Mouse (Mus musculus) myocyte (in vitro differentiated cells): ENCODE results near the gene Defb47. TPM values are rescaled to one million over a fixed set of nuclear protein-coding genes. Genes with fewer than 3 reads are reported as not detected.

Experiments used
- H3K27me3 ChIP-seq: one replicate; pipeline ENCODE4 v1.6.1; 2011; ENCODE audit not compliant: control insufficient read depth, insufficient read depth, insufficient read length
- H3K36me3 ChIP-seq: one replicate; pipeline ENCODE4 v1.6.1; 2011; ENCODE audit not compliant: control insufficient read depth, insufficient read depth
- H3K4me2 ChIP-seq: one replicate; pipeline ENCODE4 v1.6.1; 2011; ENCODE audit warnings: low read depth, control low read depth
- H3K4me3 ChIP-seq: one replicate; pipeline ENCODE4 v1.5.1; 2011; ENCODE audit warnings: mild to moderate bottlenecking, control low read depth, moderate library complexity
- H3K79me2 ChIP-seq: one replicate; pipeline ENCODE4 v1.6.1; 2011; ENCODE audit not compliant: control insufficient read depth, insufficient read depth
- H3ac ChIP-seq: one replicate; pipeline ENCODE4 v1.6.1; 2011; ENCODE audit not compliant: control insufficient read depth, insufficient read length
- CEBPB ChIP-seq: IDR thresholded peaks from 2 replicates; pipeline ENCODE4 v1.6.1; 2011; ENCODE audit warnings: mild to moderate bottlenecking, moderate library complexity; ENCODE audit not compliant: poor library complexity, insufficient read depth, severe bottlenecking
- E2F4 ChIP-seq: IDR thresholded peaks from one replicate; pipeline ENCODE4 v1.6.1; 2011; ENCODE audit warnings: mild to moderate bottlenecking, control low read depth, moderate library complexity; ENCODE audit not compliant: insufficient read depth
- MAX ChIP-seq: IDR thresholded peaks from one replicate; pipeline ENCODE4 v1.6.1; 2011; ENCODE audit warnings: low read depth, mild to moderate bottlenecking, control low read depth
- MYOD1 ChIP-seq, 3 experiments: IDR thresholded peaks; one replicate each; pipeline ENCODE4 v1.6.1; 2011; ENCODE audit warnings: control low read depth in 2 of 3, low read depth in 2 of 3, mild to moderate bottlenecking in 2 of 3, moderate library complexity in 1 of 3; ENCODE audit not compliant: insufficient read length in 2 of 3, control insufficient read depth in 1 of 3
- MYOG ChIP-seq, 3 experiments: IDR thresholded peaks; one replicate each; pipeline ENCODE4 v1.6.1; 2011; ENCODE audit warnings: control low read depth in 2 of 3, low read depth in 2 of 3, mild to moderate bottlenecking in 2 of 3; ENCODE audit not compliant: insufficient read length in 2 of 3, control insufficient read depth in 1 of 3, insufficient read depth in 1 of 3
- POLR2A ChIP-seq: IDR thresholded peaks from one replicate; pipeline ENCODE4 v1.6.1; 2011; ENCODE audit warnings: low read depth, mild to moderate bottlenecking, control low read depth, moderate library complexity; ENCODE audit not compliant: insufficient read length
- POLR2AphosphoS2 ChIP-seq: IDR thresholded peaks from one replicate; pipeline ENCODE4 v1.6.1; 2011; ENCODE audit warnings: low read depth, control low read depth; ENCODE audit not compliant: insufficient read length
- REST ChIP-seq: IDR thresholded peaks from one replicate; pipeline ENCODE4 v1.6.1; 2011; ENCODE audit warnings: mild to moderate bottlenecking, control low read depth, moderate library complexity; ENCODE audit not compliant: insufficient read depth, insufficient read length
- SRF ChIP-seq: IDR thresholded peaks from one replicate; pipeline ENCODE4 v1.6.1; 2011; ENCODE audit warnings: low read depth; ENCODE audit not compliant: control insufficient read depth, insufficient read length
- TCF12 ChIP-seq: IDR thresholded peaks from one replicate; pipeline ENCODE4 v1.6.1; 2011; ENCODE audit warnings: mild to moderate bottlenecking, control low read depth; ENCODE audit not compliant: poor library complexity, insufficient read depth, severe bottlenecking
- TCF3 ChIP-seq: IDR thresholded peaks from one replicate; pipeline ENCODE4 v1.6.1; 2011; ENCODE audit warnings: low read depth, control low read depth; ENCODE audit not compliant: insufficient read length
- USF1 ChIP-seq: IDR thresholded peaks from one replicate; pipeline ENCODE4 v1.6.1; 2011; ENCODE audit warnings: low read depth, mild to moderate bottlenecking, control low read depth, moderate library complexity
- polyA plus RNA-seq: library from polyadenylated mRNA; unstranded; fragments of >200 nt; fragmentation: generic; extraction: Trizol; gene quantifications from one replicate; pipeline ENCODE4 v1.2.1, GENCODE M21; 2012; ENCODE audit warnings: missing spikeins

The Defb47 gene
- polyA plus RNA-seq, 1 experiment, result 0.26 TPM

- no peaks in the 10 kb centered on the region for H3K27me3 ChIP-seq
- H3K36me3 ChIP-seq, result no peaks in the 10 kb centered on the region
- H3K79me2 ChIP-seq, result no peaks in the 10 kb centered on the region
- H3ac ChIP-seq, result no peak overlapping the region
- TF ChIP-seq MYOD1 (IDR thresholded peaks at IDR 0.05; ENCODE audit: control insufficient read depth in 1 of 3, insufficient read length in 2 of 3, low read depth in 2 of 3) (no peak), MAX (no peak)
- no peak overlapping the region for H3K4me3 ChIP-seq
- H3K4me2 ChIP-seq, result no peak overlapping the region
Observed at GRCm38 (mm10) chr14:62975046-62975445, 22.8 kb upstream of the Defb47 start.

GRCm38 (mm10) chr14:62979815-62980214 lies 18.1 kb upstream of the Defb47 start:
- TF ChIP-seq USF1, result no peak
- TF ChIP-seq POLR2AphosphoS2, result no peak
- no peak for TF ChIP-seq TCF12
- TF ChIP-seq REST, result no peak
- no peak for TF ChIP-seq MYOD1 (IDR thresholded peaks at IDR 0.05; ENCODE audit: control insufficient read depth in 1 of 3, insufficient read length in 2 of 3, low read depth in 2 of 3)
- TF ChIP-seq MYOG (IDR thresholded peaks at IDR 0.05; ENCODE audit: control insufficient read depth in 1 of 3, insufficient read depth in 1 of 3, insufficient read length in 2 of 3, low read depth in 2 of 3), result no peak
- no peak for TF ChIP-seq SRF
- no peak for TF ChIP-seq E2F4
- no peak for TF ChIP-seq POLR2A
- no peak for TF ChIP-seq CEBPB
- TF ChIP-seq TCF3, result no peak
- no peak for TF ChIP-seq MAX
- no peaks in the 10 kb centered on the region for H3K79me2 ChIP-seq
- H3K4me2 ChIP-seq, result no peak overlapping the region
- no peak overlapping the region for H3ac ChIP-seq
- H3K36me3 ChIP-seq, result no peaks in the 10 kb centered on the region
- no peaks in the 10 kb centered on the region for H3K27me3 ChIP-seq
- H3K4me3 ChIP-seq, result no peak overlapping the region

- Histone ChIP-seq H3K4me2 (no peak within 1 kb of the TSS), H3K4me3 (no peak within 1 kb of the TSS), H3K27me3 (no peaks in the 10 kb centered on the region), H3K79me2 (no peaks in the 10 kb centered on the region), H3ac (no peak within 1 kb of the TSS), H3K36me3 (no peaks in the 10 kb centered on the region)
- TF ChIP-seq POLR2AphosphoS2 (no peak), MAX (no peak), TCF12 (no peak), POLR2A (no peak), MYOD1 (IDR thresholded peaks at IDR 0.05; ENCODE audit: control insufficient read depth in 1 of 3, insufficient read length in 2 of 3, low read depth in 2 of 3) (no peak), SRF (no peak), CEBPB (no peak), E2F4 (no peak), MYOG (IDR thresholded peaks at IDR 0.05; ENCODE audit: control insufficient read depth in 1 of 3, insufficient read depth in 1 of 3, insufficient read length in 2 of 3, low read depth in 2 of 3) (no peak), TCF3 (no peak), REST (no peak), USF1 (no peak)
Observed at GRCm38 (mm10) chr14:62984410-62984809, 13.5 kb upstream of the Defb47 start, which contains the start of gene Defb48. TSS of gene Defb48 (minus strand) at chr14:62984510.

- H3K4me3 ChIP-seq, result no peak overlapping the region
- TF ChIP-seq CEBPB (peak; percentile 64; the same call in 1 of the 2 replicates), E2F4 (no peak), MYOD1 (IDR thresholded peaks at IDR 0.05; ENCODE audit: control insufficient read depth in 1 of 3, insufficient read length in 2 of 3, low read depth in 2 of 3) (no peak), TCF12 (no peak), POLR2AphosphoS2 (no peak)
- no peaks in the 10 kb centered on the region for H3K79me2 ChIP-seq
- H3K36me3 ChIP-seq, result no peaks in the 10 kb centered on the region
- peak overlapping the region; percentile 85 for H3K4me2 ChIP-seq
- no peak overlapping the region for H3ac ChIP-seq
- no peaks in the 10 kb centered on the region for H3K27me3 ChIP-seq
Observed at GRCm38 (mm10) chr14:62991271-62991670, 6.6 kb upstream of the Defb47 start.

GRCm38 (mm10) chr14:62991849-62992510 lies 5.9 kb upstream of the Defb47 start:
- H3K4me2 ChIP-seq, result peak overlapping the region; percentile 85
- no peak overlapping the region for H3ac ChIP-seq
- no peaks in the 10 kb centered on the region for H3K36me3 ChIP-seq
- TF ChIP-seq SRF (no peak), REST (no peak), TCF12 (no peak), MAX (no peak), MYOG (IDR thresholded peaks at IDR 0.05; ENCODE audit: control insufficient read depth in 1 of 3, insufficient read depth in 1 of 3, insufficient read length in 2 of 3, low read depth in 2 of 3) (no peak), E2F4 (no peak), USF1 (no peak), POLR2A (no peak), TCF3 (no peak), MYOD1 (IDR thresholded peaks at IDR 0.05; ENCODE audit: control insufficient read depth in 1 of 3, insufficient read length in 2 of 3, low read depth in 2 of 3) (no peak), CEBPB (no peak), POLR2AphosphoS2 (no peak)
- H3K27me3 ChIP-seq, result no peaks in the 10 kb centered on the region
- H3K79me2 ChIP-seq, result no peaks in the 10 kb centered on the region
- H3K4me3 ChIP-seq, result no peak overlapping the region
